Mouse (Mus musculus) neural tube, embryonic 13.5 days (tissue): ENCODE results near the gene Gmds. TPM values are rescaled to one million over a fixed set of nuclear protein-coding genes. Genes with fewer than 3 reads are reported as not detected.

Experiments
- ATAC-seq: fragments of 200-750 bp; cut with Nextera tagmentation; 2 replicates; pipeline ENCODE4 v1.8.0; 2017; ENCODE audit warnings: low read depth, mild to moderate bottlenecking, moderate TSS enrichment, moderate library complexity
- H3K27ac ChIP-seq: fragments of 300-500 bp; sonication (generic); replicated peaks from 2 replicates; pipeline ENCODE4 v1.5.1; 2015; ENCODE audit warnings: moderate library complexity, mild to moderate bottlenecking, inconsistent platforms
- H3K27me3 ChIP-seq: fragments of 300-500 bp; sonication (generic); 2 replicates; pipeline ENCODE4 v1.6.1; 2015; ENCODE audit warnings: mild to moderate bottlenecking, inconsistent platforms
- H3K36me3 ChIP-seq: fragments of 300-500 bp; sonication (generic); 2 replicates; pipeline ENCODE4 v1.6.1; 2015; ENCODE audit warnings: mild to moderate bottlenecking, inconsistent platforms
- H3K4me1 ChIP-seq: fragments of 300-500 bp; sonication (generic); replicated peaks from 2 replicates; pipeline ENCODE4 v1.6.1; 2015; ENCODE audit warnings: inconsistent platforms
- H3K4me2 ChIP-seq: fragments of 300-500 bp; sonication (generic); 2 replicates; pipeline ENCODE4 v1.6.1; 2015; ENCODE audit warnings: inconsistent platforms, mild to moderate bottlenecking, moderate library complexity
- H3K4me3 ChIP-seq: fragments of 300-500 bp; sonication (generic); 2 replicates; pipeline ENCODE4 v1.5.1; 2015; ENCODE audit warnings: mild to moderate bottlenecking, inconsistent platforms
- H3K9ac ChIP-seq: fragments of 300-500 bp; sonication (generic); 2 replicates; pipeline ENCODE4 v1.6.1; 2015; ENCODE audit warnings: moderate library complexity, mild to moderate bottlenecking, inconsistent platforms
- H3K9me3 ChIP-seq: fragments of 300-500 bp; sonication (generic); 2 replicates; pipeline ENCODE4 v1.6.1; 2016; ENCODE audit warnings: inconsistent platforms
- WGBS: fragments of 180-500 bp; shearing (Covaris S2); methylation state at CpG from one replicate; pipeline ENCODE4 v1.1.7; 2015; 5-methylcytosine and 5-hydroxymethylcytosine counted together
- polyA plus RNA-seq: library from polyadenylated mRNA; unstranded; fragments of >200 nt; fragmentation: Nextera tagmentation; extraction: Ambion mirVana; gene quantifications from 2 replicates; pipeline ENCODE4 v1.2.1, GENCODE M21; 2015

Gene Gmds
- polyA plus RNA-seq, 1 experiment from 2014 or later = 37.1 TPM

- Histone ChIP-seq H3K4me1 (no peaks in the 10 kb centered on the region), H3K27ac (no peak overlapping the region), H3K36me3 (no peaks in the 10 kb centered on the region), H3K9ac (no peak overlapping the region), H3K4me3 (no peak overlapping the region), H3K27me3 (no peaks in the 10 kb centered on the region), H3K9me3 (no peaks in the 10 kb centered on the region), H3K4me2 (no peak overlapping the region)
- 80% methylated on average over 1 of the region's 1 CpGs for WGBS
- ATAC-seq = no peak
These were observed 208.6 kb downstream of the Gmds start for GRCm38 (mm10) chr13:32129970-32130369.

- ATAC-seq = no peak
- Histone ChIP-seq H3K4me2 (no peak overlapping the region), H3K4me3 (no peak overlapping the region), H3K27me3 (no peaks in the 10 kb centered on the region), H3K36me3 (no peaks in the 10 kb centered on the region), H3K9ac (no peak overlapping the region), H3K9me3 (no peaks in the 10 kb centered on the region), H3K4me1 (no peaks in the 10 kb centered on the region), H3K27ac (no peak overlapping the region)
- 75% methylated on average over 1 of the region's 1 CpGs for WGBS
These were observed 220.2 kb downstream of the Gmds start for GRCm38 (mm10) chr13:32118386-32118785.

GRCm38 (mm10) chr13:32115468-32115867 lies 223.1 kb downstream of the Gmds start:
- Histone ChIP-seq H3K9ac (no peak overlapping the region), H3K4me1 (no peaks in the 10 kb centered on the region), H3K36me3 (no peaks in the 10 kb centered on the region), H3K27me3 (no peaks in the 10 kb centered on the region), H3K4me2 (no peak overlapping the region), H3K27ac (no peak overlapping the region), H3K4me3 (no peak overlapping the region), H3K9me3 (no peaks in the 10 kb centered on the region)
- 59% methylated on average over 1 of the region's 1 CpGs for WGBS
- ATAC-seq = no peak

GRCm38 (mm10) chr13:32113875-32114274 lies 224.7 kb downstream of the Gmds start:
- Histone ChIP-seq H3K9ac (no peak overlapping the region), H3K4me3 (no peak overlapping the region), H3K9me3 (no peaks in the 10 kb centered on the region), H3K4me2 (no peak overlapping the region), H3K27me3 (no peaks in the 10 kb centered on the region), H3K4me1 (no peaks in the 10 kb centered on the region), H3K36me3 (no peaks in the 10 kb centered on the region), H3K27ac (no peak overlapping the region)
- 97% methylated on average over 3 of the region's 3 CpGs for WGBS
- no peak for ATAC-seq

GRCm38 (mm10) chr13:32088303-32088977 lies 250.1 kb downstream of the Gmds start:
- H3K9ac ChIP-seq = no peak overlapping the region
- H3K4me3 ChIP-seq = no peak overlapping the region
- H3K4me2 ChIP-seq = no peak overlapping the region
- no peaks in the 10 kb centered on the region for H3K36me3 ChIP-seq
- no peaks in the 10 kb centered on the region for H3K27me3 ChIP-seq
- ATAC-seq = no peak
- no peaks in the 10 kb centered on the region for H3K4me1 ChIP-seq
- no peaks in the 10 kb centered on the region for H3K9me3 ChIP-seq
- H3K27ac ChIP-seq = no peak overlapping the region
- 81% methylated on average over 7 of the region's 7 CpGs for WGBS

GRCm38 (mm10) chr13:32080520-32081249 lies 257.9 kb downstream of the Gmds start:
- WGBS = 49% methylated on average over 6 of the region's 6 CpGs
- ATAC-seq = 0 out of 2 replicates have a peak, but pooled peaks have one; percentile 27
- H3K4me2 ChIP-seq = no peak overlapping the region
- H3K9me3 ChIP-seq = no peaks in the 10 kb centered on the region
- no peak overlapping the region for H3K4me3 ChIP-seq
- peaks cover 12% of the 10 kb centered on the region for H3K4me1 ChIP-seq
- H3K9ac ChIP-seq = no peak overlapping the region
- H3K27ac ChIP-seq = no peak overlapping the region
- no peaks in the 10 kb centered on the region for H3K27me3 ChIP-seq
- H3K36me3 ChIP-seq = no peaks in the 10 kb centered on the region

- Histone ChIP-seq H3K4me1 (no peaks in the 10 kb centered on the region), H3K4me2 (no peak overlapping the region), H3K36me3 (no peaks in the 10 kb centered on the region), H3K27me3 (no peaks in the 10 kb centered on the region), H3K9me3 (no peaks in the 10 kb centered on the region), H3K9ac (no peak overlapping the region), H3K4me3 (no peak overlapping the region), H3K27ac (no peak overlapping the region)
- ATAC-seq = no peak
- 51% methylated on average over 2 of the region's 2 CpGs for WGBS
These were observed 264.9 kb downstream of the Gmds start for GRCm38 (mm10) chr13:32073630-32074029.

- 20% methylated on average over 6 of the region's 6 CpGs for WGBS
- Histone ChIP-seq H3K9me3 (no peaks in the 10 kb centered on the region), H3K9ac (no peak overlapping the region)
These were observed 283.2 kb downstream of the Gmds start for GRCm38 (mm10) chr13:32055321-32055720.

GRCm38 (mm10) chr13:32053587-32053986 lies 285.0 kb downstream of the Gmds start:
- Histone ChIP-seq H3K27me3 (peaks cover 12% of the 10 kb centered on the region; the same call in 1 of the 2 replicates), H3K9me3 (no peaks in the 10 kb centered on the region), H3K9ac (no peak overlapping the region), H3K4me1 (peaks cover 7% of the 10 kb centered on the region), H3K4me3 (no peak overlapping the region), H3K27ac (no peak overlapping the region), H3K4me2 (no peak overlapping the region), H3K36me3 (no peaks in the 10 kb centered on the region)
- ATAC-seq = no peak

More at GRCm38 (mm10) chr13:32055321-32055720, 283.2 kb downstream of the Gmds start:
- Histone ChIP-seq H3K27me3 (peaks cover 12% of the 10 kb centered on the region; the same call in 1 of the 2 replicates), H3K4me2 (no peak overlapping the region), H3K4me3 (no peak overlapping the region), H3K27ac (no peak overlapping the region), H3K4me1 (peaks cover 7% of the 10 kb centered on the region), H3K36me3 (no peaks in the 10 kb centered on the region)
- peak; percentile 83 for ATAC-seq

GRCm38 (mm10) chr13:32047980-32048959 lies 290.3 kb downstream of the Gmds start:
- ATAC-seq = no peak
- Histone ChIP-seq H3K36me3 (no peaks in the 10 kb centered on the region), H3K9ac (no peak overlapping the region), H3K4me2 (no peak overlapping the region), H3K4me1 (0 out of 2 replicates have a peak, but pooled peaks cover 4% of the 10 kb centered on the region), H3K9me3 (no peaks in the 10 kb centered on the region), H3K27me3 (peaks cover 12% of the 10 kb centered on the region; the same call in 1 of the 2 replicates), H3K4me3 (no peak overlapping the region), H3K27ac (no peak overlapping the region)
- 58% methylated on average over 6 of the region's 6 CpGs for WGBS

- Histone ChIP-seq H3K27me3 (peaks cover 5% of the 10 kb centered on the region; the same call in 1 of the 2 replicates), H3K9ac (no peak overlapping the region), H3K27ac (no peak overlapping the region), H3K9me3 (no peaks in the 10 kb centered on the region), H3K36me3 (no peaks in the 10 kb centered on the region), H3K4me2 (no peak overlapping the region), H3K4me3 (no peak overlapping the region), H3K4me1 (0 out of 2 replicates have a peak, but pooled peaks cover 4% of the 10 kb centered on the region)
- ATAC-seq = no peak
- 60% methylated on average over 4 of the region's 4 CpGs for WGBS
These were observed 291.6 kb downstream of the Gmds start for GRCm38 (mm10) chr13:32046961-32047360.

- WGBS = 78% methylated on average over 2 of the region's 2 CpGs
- H3K4me1 ChIP-seq = no peaks in the 10 kb centered on the region
- no peak for ATAC-seq
These were observed 295.8 kb downstream of the Gmds start for GRCm38 (mm10) chr13:32042748-32043147.

More at GRCm38 (mm10) chr13:32042748-32043147, 295.8 kb downstream of the Gmds start:
- Histone ChIP-seq H3K9me3 (no peaks in the 10 kb centered on the region), H3K27me3 (no peaks in the 10 kb centered on the region), H3K4me2 (no peak overlapping the region), H3K4me3 (no peak overlapping the region), H3K36me3 (no peaks in the 10 kb centered on the region), H3K27ac (no peak overlapping the region), H3K9ac (no peak overlapping the region)
